Comparison of ENCODE assay signal across 25 mouse cellular contexts in the genomic region with DNA sequence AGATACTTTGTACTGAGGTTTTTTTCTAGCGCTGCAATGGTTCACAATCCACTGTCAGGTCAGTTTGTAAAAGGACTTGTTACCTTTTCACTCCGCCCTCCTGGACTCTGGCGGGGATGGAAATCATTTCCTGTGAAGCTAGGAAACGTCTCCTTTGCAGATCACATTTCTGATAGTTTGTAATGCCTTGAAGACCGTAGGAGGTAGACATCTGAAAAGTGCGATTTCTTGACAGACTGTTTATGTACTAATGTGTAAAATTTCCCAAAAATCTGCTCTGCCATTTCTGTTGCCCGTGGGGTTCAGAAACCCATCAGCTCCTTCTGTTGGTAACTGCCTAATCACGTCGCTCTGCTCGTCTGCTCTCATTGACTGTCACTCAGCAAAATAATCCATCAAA.
A peak's percentile ranks its signal among the peaks of the same experiment; 100 is the strongest.
DNase-seq lines count a peak whose midpoint lies in the region; ATAC-seq lines count a peak whose summit lies in the region.
"Had no signal": no experiment of that assay in that cellular context is flagged by ENCODE, and none has a peak within 500 bp of the region (broad histone marks: within the 10 kb centered on the region; RNA-seq: fewer than 3 reads in every experiment).

No protein-coding gene starts in this region.

- H3K27me3 ChIP-seq in forebrain, embryonic 16.5 days (replicated peaks; ENCODE audit: control insufficient read depth, insufficient read depth, low read length) = no peaks in the 10 kb centered on the region
- H3K27me3 ChIP-seq in forebrain, embryonic 13.5 days = no peaks in the 10 kb centered on the region
- H3K27me3 ChIP-seq: embryonic facial prominence, embryonic 13.5 days; hindbrain, embryonic 12.5 days had no signal

- H3K36me3 ChIP-seq in forebrain, embryonic 16.5 days (ENCODE audit: control insufficient read depth, insufficient read depth) = no peaks in the 10 kb centered on the region
- no peaks in the 10 kb centered on the region for H3K36me3 ChIP-seq in forebrain, embryonic 13.5 days (ENCODE audit: poor library complexity, severe bottlenecking)
- H3K36me3 ChIP-seq: embryonic facial prominence, embryonic 13.5 days; G1E; heart, embryonic 10.5 days; hindbrain, embryonic 12.5 days had no signal

- 55% methylated on average over 10 of the region's 10 CpGs for WGBS in forebrain, embryonic 16.5 days
- 72% methylated on average over 10 of the region's 10 CpGs for WGBS in forebrain, embryonic 13.5 days

- peak; percentile 51 for ATAC-seq in forebrain, embryonic 16.5 days
- no peak for ATAC-seq in forebrain, embryonic 13.5 days
- ATAC-seq: CD4-positive, CD25-positive, alpha-beta regulatory T cell, adult 4 months; hindbrain, embryonic 16.5 days; inflammation-experienced regulatory T-cells, adult 6 months had no signal

- H3K27ac ChIP-seq in forebrain, embryonic 16.5 days (ENCODE audit: low read length) = no peak overlapping the region
- no peak overlapping the region for H3K27ac ChIP-seq in forebrain, embryonic 13.5 days
- H3K27ac ChIP-seq: embryonic facial prominence, embryonic 13.5 days; heart, embryonic 10.5 days; hindbrain, embryonic 12.5 days had no signal

- H3K4me3 ChIP-seq in forebrain, embryonic 16.5 days (replicated peaks; ENCODE audit: low read length) = no peak overlapping the region
- no peak overlapping the region for H3K4me3 ChIP-seq in forebrain, embryonic 13.5 days
- H3K4me3 ChIP-seq: embryonic facial prominence, embryonic 13.5 days; heart, embryonic 10.5 days; hindbrain, embryonic 12.5 days had no signal

- H3K9ac ChIP-seq in forebrain, embryonic 16.5 days (replicated peaks; ENCODE audit: low read depth, low read length) = no peak overlapping the region
- no peak overlapping the region for H3K9ac ChIP-seq in forebrain, embryonic 13.5 days
- H3K9ac ChIP-seq: embryonic facial prominence, embryonic 13.5 days; hindbrain, embryonic 12.5 days had no signal

- no peak overlapping the region for H3K4me2 ChIP-seq in forebrain, embryonic 16.5 days (ENCODE audit: low read length)
- no peak overlapping the region for H3K4me2 ChIP-seq in forebrain, embryonic 13.5 days
- H3K4me2 ChIP-seq: embryonic facial prominence, embryonic 13.5 days; hindbrain, embryonic 12.5 days had no signal

- H3K9me3 ChIP-seq in forebrain, embryonic 16.5 days (ENCODE audit: control insufficient read depth, low read length) = no peaks in the 10 kb centered on the region
- H3K9me3 ChIP-seq in forebrain, embryonic 13.5 days (replicated peaks) = no peaks in the 10 kb centered on the region
- H3K9me3 ChIP-seq: embryonic facial prominence, embryonic 13.5 days; G1E; heart, embryonic 10.5 days; hindbrain, embryonic 12.5 days had no signal

- H3K4me1 ChIP-seq in forebrain, embryonic 16.5 days (replicated peaks; ENCODE audit: control insufficient read depth, insufficient read depth, low read length) = peaks cover 5% of the 10 kb centered on the region; the same call in 1 of the 2 replicates
- peaks cover 7% of the 10 kb centered on the region; the same call in 1 of the 2 replicates for H3K4me1 ChIP-seq in forebrain, embryonic 13.5 days
- H3K4me1 ChIP-seq: hindbrain, embryonic 12.5 days had no signal

- DNase-seq in embryo, embryonic 11 days = peak; percentile 25
- no peak for DNase-seq in embryo, embryonic 10.5 days (ENCODE audit: low spot score)
- DNase-seq in layer of hippocampus, postnatal 14 days (ENCODE audit: low spot score in 2 of 2) = peak; percentile 16
- no peak for DNase-seq in layer of hippocampus, postnatal 10 days (ENCODE audit: low spot score in 2 of 2)
- no peak for DNase-seq in urinary bladder, postnatal 14 days (ENCODE audit: low spot score)
- DNase-seq: adrenal gland, adult 8-10 months; adrenal gland, postnatal 36 days; B cell, adult 2 months; cerebellum, adult 18-20 months; cerebellum, adult 9-11 months; cerebellum, postnatal 36 days; gastrocnemius, postnatal 10 days; heart, adult 18-20 months; heart, postnatal 10 days; heart, postnatal 4 days; kidney, adult 11 months had no signal

Comparison
In these comparisons a context has a peak if more than half of its experiments do, and no peak if none do; other contexts are left out.
1. DNase-seq: peak in embryo, embryonic 11 days (single experiment) and layer of hippocampus, postnatal 14 days (2 of 2); none in embryo, embryonic 10.5 days (single experiment), layer of hippocampus, postnatal 10 days (0 of 2) and urinary bladder, postnatal 14 days (single experiment).